Mouse (Mus musculus): Measurements from ENCODE around the gene Pde4dip. TPM values are rescaled to one million over a fixed set of nuclear protein-coding genes. Genes with fewer than 3 reads are reported as not detected.
A peak's percentile ranks its signal among the peaks of the same experiment; 100 is the strongest.

Gene Pde4dip
- polyA plus RNA-seq (2012; rRNA removed) = 37.7 and 58.1 TPM in 2 replicates

GRCm38 (mm10) chr3:97888168-97888901 lies at the start of gene Pde4dip:
Gene Pde4dip, minus strand, starts transcription at chr3:97888707.
- Histone ChIP-seq H3K27ac (ENCODE audit: insufficient read depth, low read depth, low read length) (no peak within 1 kb of the TSS), H3K27me3 (replicated peaks; ENCODE audit: control insufficient read depth, insufficient read depth, low read length) (no peaks in the 10 kb centered on the region), H3K36me3 (ENCODE audit: control insufficient read depth, insufficient read depth, low read length) (no peaks in the 10 kb centered on the region), H3K4me3 (ENCODE audit: insufficient read depth, low read depth, low read length) (no peak within 1 kb of the TSS), H3K4me1 (ENCODE audit: control insufficient read depth, insufficient read depth, low read length) (no peaks in the 10 kb centered on the region)
- no peak for TF ChIP-seq POLR2A (IDR thresholded peaks at IDR 0.05; ENCODE audit: low read depth, low read length)
- no peak for TF ChIP-seq CTCF (conservative IDR thresholded peaks at IDR 0.05; ENCODE audit: insufficient read depth, insufficient read length, low read depth, low read length)
- DNase-seq = no peak
- 2% methylated on average over 44 of the region's 44 CpGs for WGBS

DNA sequence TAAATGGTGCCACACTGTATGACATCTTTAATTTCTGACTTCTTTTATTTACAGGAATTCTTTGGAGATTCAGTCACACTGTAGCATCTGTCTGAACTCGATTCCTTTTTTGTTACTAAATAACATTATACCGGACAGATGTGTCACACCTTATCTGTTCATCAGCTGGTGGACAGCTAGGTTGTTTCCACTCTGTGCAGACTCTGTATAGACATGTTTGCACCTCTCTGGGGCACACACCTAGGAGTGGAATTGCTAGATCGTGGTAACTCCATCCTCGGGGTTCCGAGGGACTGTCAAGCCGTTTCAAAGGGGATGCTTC lies 49.4 kb upstream of the Pde4dip start:
- 54% methylated on average over 6 of the region's 6 CpGs for WGBS
- TF ChIP-seq CTCF (conservative IDR thresholded peaks at IDR 0.05; ENCODE audit: insufficient read depth, insufficient read length, low read depth, low read length) (no peak), POLR2A (IDR thresholded peaks at IDR 0.05; ENCODE audit: low read depth, low read length) (no peak)
- Histone ChIP-seq H3K27ac (ENCODE audit: insufficient read depth, low read depth, low read length) (no peak overlapping the region), H3K4me3 (ENCODE audit: insufficient read depth, low read depth, low read length) (no peak overlapping the region), H3K4me1 (ENCODE audit: control insufficient read depth, insufficient read depth, low read length) (0 out of 2 replicates have a peak, but pooled peaks cover 3% of the 10 kb centered on the region), H3K36me3 (ENCODE audit: control insufficient read depth, insufficient read depth, low read length) (no peaks in the 10 kb centered on the region), H3K27me3 (replicated peaks; ENCODE audit: control insufficient read depth, insufficient read depth, low read length) (no peaks in the 10 kb centered on the region)
- no peak for DNase-seq

DNA sequence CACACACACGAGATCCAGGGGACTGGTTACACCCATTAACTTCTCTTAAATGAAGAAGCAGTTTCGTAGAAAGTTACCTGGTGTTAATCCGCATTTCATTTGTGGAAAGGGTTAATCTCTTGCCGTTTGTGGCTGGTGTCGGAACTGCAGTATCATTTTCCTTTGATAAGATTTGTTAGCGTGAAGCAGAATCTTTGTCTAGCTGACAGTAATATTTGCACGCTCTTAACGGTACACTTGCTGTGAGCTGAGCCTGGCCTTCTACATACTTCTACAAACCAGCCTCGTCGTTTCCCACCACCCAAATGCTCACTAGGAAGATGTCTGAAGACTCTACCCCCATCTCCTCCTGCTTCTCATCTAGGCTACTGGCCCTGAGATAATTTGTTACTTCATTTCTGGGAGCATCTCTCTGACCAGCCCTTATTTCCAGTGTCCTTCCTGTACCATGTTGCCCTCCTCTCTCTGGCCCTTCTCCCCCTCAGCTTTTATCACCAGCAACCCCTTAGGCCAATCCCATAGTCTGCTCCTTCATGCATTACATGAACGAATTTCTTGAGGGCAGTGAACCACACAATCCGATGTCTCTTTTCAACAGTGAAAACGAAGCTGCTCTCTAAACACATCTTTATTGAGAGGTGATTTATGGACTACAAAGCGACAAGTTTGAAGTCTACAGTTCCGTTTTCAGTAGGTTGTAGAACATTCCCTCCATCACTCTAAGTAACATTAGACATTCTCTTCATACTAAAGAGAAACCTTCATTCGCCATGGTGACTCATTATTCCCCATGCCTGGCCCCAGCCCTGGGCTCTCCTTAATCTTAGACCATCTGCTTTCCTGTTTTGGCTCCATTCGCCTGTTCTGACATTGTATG lies 48.8 kb upstream of the Pde4dip start:
- Histone ChIP-seq H3K27ac (ENCODE audit: insufficient read depth, low read depth, low read length) (no peak overlapping the region), H3K4me3 (ENCODE audit: insufficient read depth, low read depth, low read length) (no peak overlapping the region)
- TF ChIP-seq POLR2A (IDR thresholded peaks at IDR 0.05; ENCODE audit: low read depth, low read length) = no peak
- TF ChIP-seq CTCF (conservative IDR thresholded peaks at IDR 0.05; ENCODE audit: insufficient read depth, insufficient read length, low read depth, low read length) = no peak

DNA sequence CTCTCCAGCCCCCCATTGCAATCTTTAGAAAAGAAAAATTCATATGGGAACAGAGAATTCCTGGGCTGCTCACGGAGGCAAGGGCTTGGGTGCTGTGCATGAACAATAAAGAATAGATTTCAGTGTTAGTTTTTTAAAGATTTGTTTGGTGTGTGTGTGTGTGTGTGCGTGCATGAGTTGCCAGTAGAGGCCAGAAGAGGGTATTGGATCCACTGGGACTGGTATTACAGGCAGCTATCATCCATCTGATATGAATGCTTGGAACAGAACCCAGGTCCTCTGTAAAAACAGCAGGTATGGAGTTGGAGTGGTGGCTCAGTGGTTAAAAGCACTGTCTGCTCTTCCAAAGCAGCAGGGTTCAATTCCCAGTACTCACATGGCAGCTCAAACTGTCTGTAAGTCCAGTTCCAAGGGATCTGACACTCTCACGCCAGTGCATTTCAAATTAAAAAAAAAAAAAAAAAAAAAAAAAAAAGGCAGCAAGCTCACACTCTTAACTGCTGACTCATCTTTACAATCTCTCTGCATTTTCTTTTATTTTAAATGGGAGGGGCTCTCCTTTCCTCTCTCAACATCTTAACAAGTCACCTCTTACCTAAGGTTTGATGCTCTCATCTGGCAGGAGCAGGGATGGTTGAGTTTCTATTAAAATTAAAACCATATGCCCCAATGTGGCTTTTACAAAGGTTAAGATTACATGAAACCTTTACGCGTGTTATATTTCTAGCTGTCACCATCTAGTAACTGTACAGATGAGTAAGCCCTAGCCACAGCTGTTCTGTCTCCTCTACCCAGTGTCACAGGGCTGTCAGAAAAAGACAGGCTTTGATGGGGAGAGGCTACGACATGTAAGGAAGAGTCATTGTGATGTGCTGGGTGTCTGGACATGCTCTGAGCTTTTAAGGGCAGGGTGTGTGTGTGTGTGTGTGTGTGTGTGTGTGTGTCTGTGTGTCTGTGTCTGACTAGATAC lies 46.1 kb upstream of the Pde4dip start:
- no peak overlapping the region for H3K27ac ChIP-seq (ENCODE audit: insufficient read depth, low read depth, low read length)
- no peak for DNase-seq
- 93% methylated on average over 6 of the region's 6 CpGs for WGBS
- TF ChIP-seq CTCF (conservative IDR thresholded peaks at IDR 0.05; ENCODE audit: insufficient read depth, insufficient read length, low read depth, low read length) (no peak), POLR2A (IDR thresholded peaks at IDR 0.05; ENCODE audit: low read depth, low read length) (no peak)
- no peaks in the 10 kb centered on the region for H3K27me3 ChIP-seq (replicated peaks; ENCODE audit: control insufficient read depth, insufficient read depth, low read length)
- no peaks in the 10 kb centered on the region for H3K36me3 ChIP-seq (ENCODE audit: control insufficient read depth, insufficient read depth, low read length)
- H3K4me1 ChIP-seq (ENCODE audit: control insufficient read depth, insufficient read depth, low read length) = no peaks in the 10 kb centered on the region
- H3K4me3 ChIP-seq (ENCODE audit: insufficient read depth, low read depth, low read length) = no peak overlapping the region

More for the DNA sequence above, 48.8 kb upstream of the Pde4dip start:
- Histone ChIP-seq H3K27me3 (replicated peaks; ENCODE audit: control insufficient read depth, insufficient read depth, low read length) (no peaks in the 10 kb centered on the region), H3K4me1 (ENCODE audit: control insufficient read depth, insufficient read depth, low read length) (no peaks in the 10 kb centered on the region), H3K36me3 (ENCODE audit: control insufficient read depth, insufficient read depth, low read length) (no peaks in the 10 kb centered on the region)
- DNase-seq = peak; percentile 10
- 37% methylated on average over 17 of the region's 17 CpGs for WGBS

- Histone ChIP-seq H3K36me3 (ENCODE audit: control insufficient read depth, insufficient read depth, low read length) (no peaks in the 10 kb centered on the region), H3K4me1 (ENCODE audit: control insufficient read depth, insufficient read depth, low read length) (no peaks in the 10 kb centered on the region), H3K27me3 (replicated peaks; ENCODE audit: control insufficient read depth, insufficient read depth, low read length) (no peaks in the 10 kb centered on the region), H3K27ac (ENCODE audit: insufficient read depth, low read depth, low read length) (no peak overlapping the region), H3K4me3 (ENCODE audit: insufficient read depth, low read depth, low read length) (no peak overlapping the region)
- TF ChIP-seq POLR2A (IDR thresholded peaks at IDR 0.05; ENCODE audit: low read depth, low read length) = no peak
- TF ChIP-seq CTCF (conservative IDR thresholded peaks at IDR 0.05; ENCODE audit: insufficient read depth, insufficient read length, low read depth, low read length) = no peak
- WGBS = 90% methylated on average over 5 of the region's 5 CpGs
- DNase-seq = no peak
Observed at GRCm38 (mm10) chr3:97933811-97934210, 45.3 kb upstream of the Pde4dip start.

- Histone ChIP-seq H3K4me1 (ENCODE audit: control insufficient read depth, insufficient read depth, low read length) (no peaks in the 10 kb centered on the region), H3K27ac (ENCODE audit: insufficient read depth, low read depth, low read length) (no peak overlapping the region), H3K27me3 (replicated peaks; ENCODE audit: control insufficient read depth, insufficient read depth, low read length) (no peaks in the 10 kb centered on the region), H3K36me3 (ENCODE audit: control insufficient read depth, insufficient read depth, low read length) (no peaks in the 10 kb centered on the region), H3K4me3 (ENCODE audit: insufficient read depth, low read depth, low read length) (no peak overlapping the region)
- WGBS = 59% methylated on average over 6 of the region's 6 CpGs
- peak; percentile 16 for DNase-seq
- TF ChIP-seq POLR2A (IDR thresholded peaks at IDR 0.05; ENCODE audit: low read depth, low read length) (no peak), CTCF (conservative IDR thresholded peaks at IDR 0.05; ENCODE audit: insufficient read depth, insufficient read length, low read depth, low read length) (no peak)
Observed at GRCm38 (mm10) chr3:97933251-97933650, 44.7 kb upstream of the Pde4dip start.
